9 mouse cellular contexts compared by ENCODE assay signal in genomic region chr19:7103993-7104401, GRCm38 (mm10). TPM values are rescaled to one million over a fixed set of nuclear protein-coding genes. Genes with fewer than 3 reads are reported as not detected.
DNase-seq lines count a peak whose midpoint lies in the region; ATAC-seq and TF ChIP-seq lines count a peak whose summit lies in the region.
"Had no signal": no experiment of that assay in that cellular context is flagged by ENCODE, and none has a peak within 500 bp of the region (broad histone marks: within the 10 kb centered on the region; RNA-seq: fewer than 3 reads in every experiment).

No protein-coding gene starts in this region.

- peaks cover 1% of the 10 kb centered on the region; the same call in 1 of the 2 replicates for H3K27me3 ChIP-seq in E14TG2a.4 (ENCODE audit: insufficient read depth, low read length)
- no peaks in the 10 kb centered on the region for H3K27me3 ChIP-seq in heart, embryonic 14.5 days (ENCODE audit: control insufficient read depth, insufficient read depth, low read length)
- no peaks in the 10 kb centered on the region for H3K27me3 ChIP-seq in liver, adult 2 months (ENCODE audit: control insufficient read depth, insufficient read depth, low read length)

- H3K9me3 ChIP-seq in E14TG2a.4 (ENCODE audit: low read length), result no peaks in the 10 kb centered on the region
- H3K9me3 ChIP-seq in heart, embryonic 14.5 days (ENCODE audit: control insufficient read depth, low read length), result no peaks in the 10 kb centered on the region

- peak overlapping the region; percentile 60 for H3K4me3 ChIP-seq in E14TG2a.4 (replicated peaks; ENCODE audit: low read length)
- H3K4me3 ChIP-seq in heart, embryonic 14.5 days (ENCODE audit: control insufficient read depth in 1 of 2, insufficient read depth in 1 of 2, low read depth in 1 of 2, low read length in 2 of 2), result no peak overlapping the region
- no peak overlapping the region for H3K4me3 ChIP-seq in liver, adult 2 months (ENCODE audit: insufficient read depth, low read depth, low read length)

- TF ChIP-seq POLR2A in liver, adult 2 months (IDR thresholded peaks at IDR 0.05; ENCODE audit: extremely low read depth, insufficient read depth, low read length), result no peak

- peak overlapping the region; percentile 25; the same call in 1 of the 2 replicates for H3K4me2 ChIP-seq in heart, embryonic 14.5 days (ENCODE audit: low read length)

- peak; percentile 72 for DNase-seq in embryo, embryonic 9.5 days (ENCODE audit: extremely low spot score)
- DNase-seq in liver, adult 2 months (ENCODE audit: extremely low read depth, low read depth, low spot score), result no peak
- DNase-seq in retina, postnatal 1 day, result peak; percentile 71
- no peak for DNase-seq in left cerebral cortex, adult 9 months (ENCODE audit: low spot score in 2 of 2)
- DNase-seq in thymus, postnatal 10 days (ENCODE audit: low spot score in 2 of 2), result no peak

- H3K79me2 ChIP-seq in liver, adult 2 months (ENCODE audit: control insufficient read depth, insufficient read depth, low read length), result peaks cover 2% of the 10 kb centered on the region; the same call in 1 of the 2 replicates

- peaks cover 43% of the 10 kb centered on the region for H3K4me1 ChIP-seq in E14TG2a.4 (replicated peaks; ENCODE audit: low read depth, low read length)
- H3K4me1 ChIP-seq in heart, embryonic 14.5 days (ENCODE audit: control insufficient read depth in 2 of 2, insufficient read depth in 2 of 2, low read length in 2 of 2), result peaks cover 17 to 22% of the 10 kb centered on the region in 2 experiments
- no peaks in the 10 kb centered on the region for H3K4me1 ChIP-seq in liver, adult 2 months (ENCODE audit: control insufficient read depth, insufficient read depth, low read length)

- H3K9ac ChIP-seq in heart, embryonic 14.5 days (ENCODE audit: low read length), result peak overlapping the region; percentile 44
- H3K9ac ChIP-seq in liver, adult 2 months (ENCODE audit: low read depth, low read length), result no peak overlapping the region

- TF ChIP-seq CTCF in E14TG2a.4 (conservative IDR thresholded peaks at IDR 0.05; ENCODE audit: low read length), result peak; percentile 14; the same call in 1 of the 2 replicates
- TF ChIP-seq CTCF in liver, adult 2 months (IDR thresholded peaks at IDR 0.05; ENCODE audit: low read depth, low read length), result 0 out of 2 replicates have a peak, but pooled peaks have one; percentile 4

- no peak overlapping the region for H3K27ac ChIP-seq in heart, embryonic 14.5 days (replicated peaks in 1 of 2; ENCODE audit: control insufficient read depth in 1 of 2, insufficient read depth in 1 of 2, low read depth in 2 of 2, low read length in 2 of 2)
- H3K27ac ChIP-seq in liver, adult 2 months (replicated peaks; ENCODE audit: insufficient read depth, low read depth, low read length), result no peak overlapping the region
- H3K27ac ChIP-seq: macrophage had no signal

- 38% methylated on average over 19 of the region's 19 CpGs for WGBS in heart, embryonic 14.5 days
- 84% methylated on average over 19 of the region's 19 CpGs for WGBS in liver, adult 2 months

- ATAC-seq in heart, embryonic 14.5 days (ENCODE audit: insufficient number of reproducible peaks, insufficient read depth, low FRiP score, low read depth), result no peak
- ATAC-seq in megakaryocyte, adult 5-6 weeks (ENCODE audit: poor library complexity, severe bottlenecking), result no peak

- no peaks in the 10 kb centered on the region for H3K36me3 ChIP-seq in E14TG2a.4 (ENCODE audit: insufficient read depth, low read length)
- no peaks in the 10 kb centered on the region for H3K36me3 ChIP-seq in heart, embryonic 14.5 days (ENCODE audit: control insufficient read depth, insufficient read depth, low read length)
- no peaks in the 10 kb centered on the region for H3K36me3 ChIP-seq in liver, adult 2 months (ENCODE audit: control insufficient read depth, insufficient read depth, low read length)

RNA-seq across cellular contexts. Expression of gene Flrt1, which starts 1.5 kb away (rescaled TPM):
- polyA plus RNA-seq in heart, embryonic 14.5 days (2014; fragmentation: Nextera tagmentation; extraction: Ambion mirVana), result 1.4 and 1.5 TPM in 2 replicates
- total RNA-seq in liver, adult 2 months (2014; rRNA removed), result 0.09 and 0.40 TPM in 2 replicates
- 0.27 and 0.31 TPM in 2 replicates for polyA plus RNA-seq in liver, adult 2 months (2012; rRNA removed)
- total RNA-seq in megakaryocyte, adult 5-6 weeks (2015), result not detected in 2 replicates
- total RNA-seq in megakaryocyte, adult 5-6 weeks (2017), result not detected in 2 replicates
- polyA plus RNA-seq: macrophage had no signal

RNA-seq across cellular contexts. Expression of gene Macrod1, which starts 47.4 kb away (rescaled TPM):
- polyA plus RNA-seq in heart, embryonic 14.5 days (2014; fragmentation: Nextera tagmentation; extraction: Ambion mirVana), result 50.5 and 53.0 TPM in 2 replicates
- total RNA-seq in liver, adult 2 months (2014; rRNA removed), result 12.2 and 15.0 TPM in 2 replicates
- 115 and 120 TPM in 2 replicates for polyA plus RNA-seq in liver, adult 2 months (2012; rRNA removed)
- 0.69 and 3.7 TPM in 2 replicates for total RNA-seq in megakaryocyte, adult 5-6 weeks (2015)
- 0.66 and 0.77 TPM in 2 replicates for total RNA-seq in megakaryocyte, adult 5-6 weeks (2017)

Comparison
In these comparisons a context has a peak if more than half of its experiments do, and no peak if none do; other contexts are left out.
1. DNase-seq: peak in embryo, embryonic 9.5 days (single experiment) and retina, postnatal 1 day (single experiment); none in liver, adult 2 months (single experiment), left cerebral cortex, adult 9 months (0 of 2) and thymus, postnatal 10 days (0 of 2).